Mouse (Mus musculus) cortical plate, adult 2 months (tissue): ENCODE measurements around the gene Otog.

ENCODE experiments used
- CTCF ChIP-seq: fragments of 200-500 bp; IDR thresholded peaks from 2 replicates; pipeline ENCODE4 v1.5.1; 2011; ENCODE audit warnings: mild to moderate bottlenecking, control low read depth, low read length; ENCODE audit not compliant: insufficient read depth; ENCODE audit errors: extremely low read depth
- POLR2A ChIP-seq: fragments of 200-500 bp; IDR thresholded peaks from 2 replicates; pipeline ENCODE4 v1.6.1; 2011; ENCODE audit warnings: mild to moderate bottlenecking, low read length, control low read depth; ENCODE audit not compliant: insufficient read depth; ENCODE audit errors: extremely low read depth

- TF ChIP-seq POLR2A (no peak), CTCF (no peak)
These were observed 4.8 kb upstream of the Otog start for GRCm38 (mm10) chr7:46235948-46236347.
